Mouse (Mus musculus) midbrain, embryonic 15.5 days (tissue): Measurements from ENCODE around the gene Gab1. TPM values are rescaled to one million over a fixed set of nuclear protein-coding genes. Genes with fewer than 3 reads are reported as not detected.
A peak's percentile ranks its signal among the peaks of the same experiment; 100 is the strongest.

Source experiments
- ATAC-seq: fragments of 200-750 bp; cut with Nextera tagmentation; replicated peaks from 2 replicates; pipeline ENCODE4 v1.8.0; 2017; ENCODE audit warnings: moderate TSS enrichment
- H3K27ac ChIP-seq: fragments of 300-500 bp; sonication (generic); 2 replicates; pipeline ENCODE4 v1.5.1; 2015; ENCODE audit warnings: mild to moderate bottlenecking, inconsistent platforms
- H3K27me3 ChIP-seq: fragments of 300-500 bp; sonication (generic); replicated peaks from 2 replicates; pipeline ENCODE4 v1.6.1; 2015; ENCODE audit warnings: inconsistent platforms
- H3K36me3 ChIP-seq: fragments of 300-500 bp; sonication (generic); replicated peaks from 2 replicates; pipeline ENCODE4 v1.6.1; 2015; ENCODE audit warnings: inconsistent platforms
- H3K4me1 ChIP-seq: fragments of 300-500 bp; sonication (generic); 2 replicates; pipeline ENCODE4 v1.6.1; 2015; ENCODE audit warnings: inconsistent platforms
- H3K4me2 ChIP-seq: fragments of 300-500 bp; sonication (generic); 2 replicates; pipeline ENCODE4 v1.6.1; 2015; ENCODE audit warnings: inconsistent platforms, mild to moderate bottlenecking, moderate library complexity
- H3K4me3 ChIP-seq: fragments of 300-500 bp; sonication (generic); 2 replicates; pipeline ENCODE4 v1.5.1; 2015; ENCODE audit warnings: mild to moderate bottlenecking, inconsistent platforms
- H3K9ac ChIP-seq: fragments of 300-500 bp; sonication (generic); 2 replicates; pipeline ENCODE4 v1.6.1; 2015; ENCODE audit warnings: mild to moderate bottlenecking, inconsistent platforms
- H3K9me3 ChIP-seq: fragments of 300-500 bp; sonication (generic); 2 replicates; pipeline ENCODE4 v1.6.1; 2016; ENCODE audit warnings: inconsistent platforms
- WGBS: fragments of 180-500 bp; shearing (Covaris S2); methylation state at CpG from one replicate; pipeline ENCODE4 v1.1.7; 2015; ENCODE audit warnings: mixed read lengths; 5-methylcytosine and 5-hydroxymethylcytosine counted together
- polyA plus RNA-seq: library from polyadenylated mRNA; unstranded; fragments of >200 nt; fragmentation: Nextera tagmentation; extraction: Ambion mirVana; gene quantifications from 2 replicates; pipeline ENCODE4 v1.2.1, GENCODE M21; 2015

The Gab1 gene
- polyA plus RNA-seq, 1 experiment from 2014 or later = 8.6 TPM

GRCm38 (mm10) chr8:80831876-80832524 is 48.3 kb downstream of the Gab1 start:
- Histone ChIP-seq H3K27ac (no peak overlapping the region), H3K4me2 (no peak overlapping the region), H3K36me3 (no peaks in the 10 kb centered on the region), H3K9me3 (no peaks in the 10 kb centered on the region), H3K27me3 (no peaks in the 10 kb centered on the region), H3K4me1 (peaks cover 13% of the 10 kb centered on the region), H3K9ac (no peak overlapping the region), H3K4me3 (no peak overlapping the region)
- ATAC-seq = no peak
- WGBS = 94% methylated on average over 5 of the region's 5 CpGs

- Histone ChIP-seq H3K4me1 (peaks cover 13% of the 10 kb centered on the region), H3K4me2 (no peak overlapping the region), H3K9me3 (no peaks in the 10 kb centered on the region), H3K9ac (no peak overlapping the region), H3K27ac (0 out of 2 replicates have a peak overlapping the region, but pooled peaks have one; percentile 21), H3K27me3 (no peaks in the 10 kb centered on the region), H3K4me3 (no peak overlapping the region), H3K36me3 (no peaks in the 10 kb centered on the region)
- ATAC-seq = peak; percentile 44
- WGBS = 62% methylated on average over 11 of the region's 11 CpGs
These were observed 49.4 kb downstream of the Gab1 start for GRCm38 (mm10) chr8:80830724-80831566.

- H3K9me3 ChIP-seq = no peaks in the 10 kb centered on the region
- H3K27ac ChIP-seq = 0 out of 2 replicates have a peak overlapping the region, but pooled peaks have one; percentile 9
- peaks cover 13% of the 10 kb centered on the region for H3K4me1 ChIP-seq
- no peaks in the 10 kb centered on the region for H3K27me3 ChIP-seq
- 54% methylated on average over 7 of the region's 7 CpGs for WGBS
- no peak for ATAC-seq
- H3K9ac ChIP-seq = no peak overlapping the region
- H3K4me2 ChIP-seq = no peak overlapping the region; the same call in 1 of the 2 replicates
- H3K36me3 ChIP-seq = no peaks in the 10 kb centered on the region
- H3K4me3 ChIP-seq = no peak overlapping the region
These were observed 50.2 kb downstream of the Gab1 start for GRCm38 (mm10) chr8:80830141-80830540.

- no peak overlapping the region for H3K4me3 ChIP-seq
- no peak overlapping the region for H3K9ac ChIP-seq
- no peak overlapping the region for H3K4me2 ChIP-seq
- no peak overlapping the region for H3K27ac ChIP-seq
- H3K4me1 ChIP-seq = peaks cover 17% of the 10 kb centered on the region
- H3K9me3 ChIP-seq = no peaks in the 10 kb centered on the region
- 87% methylated on average over 7 of the region's 7 CpGs for WGBS
- H3K36me3 ChIP-seq = no peaks in the 10 kb centered on the region
- no peaks in the 10 kb centered on the region for H3K27me3 ChIP-seq
- ATAC-seq = no peak
These were observed 53.3 kb downstream of the Gab1 start for GRCm38 (mm10) chr8:80826996-80827395.

GRCm38 (mm10) chr8:80825136-80825535 is 55.2 kb downstream of the Gab1 start:
- Histone ChIP-seq H3K36me3 (no peaks in the 10 kb centered on the region), H3K27ac (no peak overlapping the region), H3K27me3 (no peaks in the 10 kb centered on the region), H3K9me3 (no peaks in the 10 kb centered on the region), H3K4me3 (no peak overlapping the region), H3K9ac (no peak overlapping the region), H3K4me2 (no peak overlapping the region), H3K4me1 (peaks cover 5% of the 10 kb centered on the region; the same call in 1 of the 2 replicates)
- ATAC-seq = peak; percentile 9; the same call in 1 of the 2 replicates
- 66% methylated on average over 4 of the region's 4 CpGs for WGBS

- Histone ChIP-seq H3K4me3 (no peak overlapping the region), H3K4me1 (peaks cover 4% of the 10 kb centered on the region; the same call in 1 of the 2 replicates), H3K27ac (0 out of 2 replicates have a peak overlapping the region, but pooled peaks have one; percentile 19), H3K36me3 (no peaks in the 10 kb centered on the region), H3K9ac (no peak overlapping the region), H3K27me3 (no peaks in the 10 kb centered on the region), H3K9me3 (no peaks in the 10 kb centered on the region), H3K4me2 (no peak overlapping the region)
- 27% methylated on average over 5 of the region's 5 CpGs for WGBS
- peak; percentile 51; the same call in 1 of the 2 replicates for ATAC-seq
These were observed 55.9 kb downstream of the Gab1 start for GRCm38 (mm10) chr8:80824426-80824825.

GRCm38 (mm10) chr8:80823250-80823649 is 57.1 kb downstream of the Gab1 start:
- H3K4me3 ChIP-seq = no peak overlapping the region
- H3K9me3 ChIP-seq = no peaks in the 10 kb centered on the region
- no peaks in the 10 kb centered on the region for H3K27me3 ChIP-seq
- no peak overlapping the region for H3K27ac ChIP-seq
- ATAC-seq = no peak
- no peak overlapping the region for H3K9ac ChIP-seq
- no peak overlapping the region for H3K4me2 ChIP-seq
- 68% methylated on average over 5 of the region's 5 CpGs for WGBS
- no peaks in the 10 kb centered on the region for H3K36me3 ChIP-seq
- H3K4me1 ChIP-seq = peaks cover 4% of the 10 kb centered on the region; the same call in 1 of the 2 replicates

GRCm38 (mm10) chr8:80821367-80822225 is 58.7 kb downstream of the Gab1 start:
- no peak overlapping the region for H3K27ac ChIP-seq
- H3K36me3 ChIP-seq = no peaks in the 10 kb centered on the region
- no peak for ATAC-seq
- no peak overlapping the region for H3K9ac ChIP-seq
- no peaks in the 10 kb centered on the region for H3K27me3 ChIP-seq
- WGBS = 79% methylated on average over 12 of the region's 12 CpGs
- H3K9me3 ChIP-seq = no peaks in the 10 kb centered on the region
- H3K4me3 ChIP-seq = no peak overlapping the region
- no peak overlapping the region for H3K4me2 ChIP-seq
- H3K4me1 ChIP-seq = peaks cover 4% of the 10 kb centered on the region; the same call in 1 of the 2 replicates

GRCm38 (mm10) chr8:80818978-80819377 is 61.3 kb downstream of the Gab1 start:
- Histone ChIP-seq H3K9me3 (no peaks in the 10 kb centered on the region), H3K36me3 (no peaks in the 10 kb centered on the region), H3K27ac (no peak overlapping the region), H3K4me1 (peaks cover 10% of the 10 kb centered on the region), H3K9ac (no peak overlapping the region), H3K4me2 (no peak overlapping the region), H3K4me3 (no peak overlapping the region), H3K27me3 (no peaks in the 10 kb centered on the region)
- 87% methylated on average over 6 of the region's 6 CpGs for WGBS
- ATAC-seq = no peak

- Histone ChIP-seq H3K9me3 (no peaks in the 10 kb centered on the region), H3K4me2 (no peak overlapping the region), H3K9ac (no peak overlapping the region), H3K4me3 (no peak overlapping the region), H3K36me3 (no peaks in the 10 kb centered on the region), H3K27me3 (no peaks in the 10 kb centered on the region), H3K27ac (no peak overlapping the region), H3K4me1 (peaks cover 12% of the 10 kb centered on the region)
- 79% methylated on average over 2 of the region's 2 CpGs for WGBS
- ATAC-seq = no peak
These were observed 63.3 kb downstream of the Gab1 start for GRCm38 (mm10) chr8:80817065-80817464.

- Histone ChIP-seq H3K27ac (no peak overlapping the region), H3K4me1 (peaks cover 12% of the 10 kb centered on the region), H3K27me3 (no peaks in the 10 kb centered on the region), H3K9me3 (no peaks in the 10 kb centered on the region), H3K4me2 (no peak overlapping the region), H3K9ac (no peak overlapping the region), H3K4me3 (no peak overlapping the region), H3K36me3 (no peaks in the 10 kb centered on the region)
- WGBS = 64% methylated on average over 6 of the region's 6 CpGs
- ATAC-seq = no peak
These were observed 65.1 kb downstream of the Gab1 start for GRCm38 (mm10) chr8:80815179-80815578.
